Mouse (Mus musculus) limb, embryonic 13.5 days (tissue): ENCODE measurements around the gene Ppp2r3a. TPM values are rescaled to one million over a fixed set of nuclear protein-coding genes. Genes with fewer than 3 reads are reported as not detected.

Experiments
- ATAC-seq: fragments of 200-750 bp; cut with Nextera tagmentation; 2 replicates; pipeline ENCODE4 v1.8.0; 2017; ENCODE audit warnings: low read depth, moderate number of reproducible peaks, moderate TSS enrichment; ENCODE audit not compliant: low FRiP score
- H3K27ac ChIP-seq: fragments of 300-500 bp; sonication (generic); 2 replicates; pipeline ENCODE4 v1.5.1; 2015; ENCODE audit warnings: inconsistent platforms, mild to moderate bottlenecking, moderate library complexity
- H3K27me3 ChIP-seq: fragments of 300-500 bp; sonication (generic); 2 replicates; pipeline ENCODE4 v1.6.1; 2015; ENCODE audit warnings: mild to moderate bottlenecking, inconsistent platforms
- H3K36me3 ChIP-seq: fragments of 300-500 bp; sonication (generic); 2 replicates; pipeline ENCODE4 v1.6.1; 2015; ENCODE audit warnings: inconsistent platforms, mild to moderate bottlenecking, moderate library complexity
- H3K4me1 ChIP-seq: fragments of 300-500 bp; sonication (generic); 2 replicates; pipeline ENCODE4 v1.6.1; 2015; ENCODE audit warnings: inconsistent platforms
- H3K4me2 ChIP-seq: fragments of 300-500 bp; sonication (generic); replicated peaks from 2 replicates; pipeline ENCODE4 v1.6.1; 2015; ENCODE audit warnings: inconsistent platforms, mild to moderate bottlenecking, moderate library complexity
- H3K4me3 ChIP-seq: fragments of 300-500 bp; sonication (generic); 2 replicates; pipeline ENCODE4 v1.5.1; 2015; ENCODE audit warnings: moderate library complexity, mild to moderate bottlenecking, inconsistent platforms
- H3K9ac ChIP-seq: fragments of 300-500 bp; sonication (generic); 2 replicates; pipeline ENCODE4 v1.6.1; 2015; ENCODE audit warnings: mild to moderate bottlenecking, inconsistent platforms
- H3K9me3 ChIP-seq: fragments of 300-500 bp; sonication (generic); 2 replicates; pipeline ENCODE4 v1.6.1; 2016; ENCODE audit warnings: inconsistent platforms
- whole genome bisulfite sequencing: fragments of 180-500 bp; shearing (Covaris S2); methylation state at CpG from one replicate; pipeline ENCODE4 v1.1.7; 2015; 5-methylcytosine and 5-hydroxymethylcytosine counted together
- polyA plus RNA-seq: library from polyadenylated mRNA; unstranded; fragments of >200 nt; fragmentation: Nextera tagmentation; extraction: Ambion mirVana; gene quantifications from 2 replicates; pipeline ENCODE4 v1.2.1, GENCODE M21; 2015

The Ppp2r3a gene
- polyA plus RNA-seq, 1 experiment from 2014 or later = 18.1 TPM

- no peak overlapping the region for H3K4me3 ChIP-seq
- H3K9me3 ChIP-seq = peaks cover 14% of the 10 kb centered on the region
- no peak overlapping the region for H3K4me2 ChIP-seq
- H3K9ac ChIP-seq = no peak overlapping the region
- WGBS = 95% methylated on average over 4 of the region's 4 CpGs
- 0 out of 2 replicates have a peak, but pooled peaks cover 4% of the 10 kb centered on the region for H3K4me1 ChIP-seq
- no peaks in the 10 kb centered on the region for H3K27me3 ChIP-seq
- ATAC-seq = no peak
- H3K36me3 ChIP-seq = peaks cover 17% of the 10 kb centered on the region
- H3K27ac ChIP-seq = no peak overlapping the region
Observed at GRCm38 (mm10) chr9:101095425-101095824, 156.2 kb downstream of the Ppp2r3a start.

GRCm38 (mm10) chr9:101083728-101084127 lies 167.9 kb downstream of the Ppp2r3a start:
- peaks cover 17% of the 10 kb centered on the region for H3K4me1 ChIP-seq
- no peak overlapping the region for H3K9ac ChIP-seq
- H3K4me2 ChIP-seq = no peak overlapping the region
- WGBS = 83% methylated on average over 3 of the region's 3 CpGs
- no peak for ATAC-seq
- no peaks in the 10 kb centered on the region for H3K27me3 ChIP-seq
- peaks cover 15% of the 10 kb centered on the region for H3K36me3 ChIP-seq
- no peak overlapping the region for H3K27ac ChIP-seq
- H3K9me3 ChIP-seq = no peaks in the 10 kb centered on the region
- no peak overlapping the region for H3K4me3 ChIP-seq

GRCm38 (mm10) chr9:101080046-101080685 lies 171.4 kb downstream of the Ppp2r3a start:
- Histone ChIP-seq H3K36me3 (peaks cover 15% of the 10 kb centered on the region), H3K27me3 (no peaks in the 10 kb centered on the region), H3K4me1 (peaks cover 34% of the 10 kb centered on the region), H3K4me3 (no peak overlapping the region), H3K27ac (no peak overlapping the region), H3K4me2 (peak overlapping the region; percentile 53; the same call in 1 of the 2 replicates), H3K9me3 (no peaks in the 10 kb centered on the region), H3K9ac (no peak overlapping the region)
- WGBS = 63% methylated on average over 3 of the region's 3 CpGs
- no peak for ATAC-seq

- Histone ChIP-seq H3K4me2 (peak overlapping the region; percentile 53), H3K4me3 (peak overlapping the region; percentile 33), H3K27ac (no peak overlapping the region), H3K4me1 (peaks cover 34% of the 10 kb centered on the region), H3K27me3 (no peaks in the 10 kb centered on the region), H3K36me3 (peaks cover 10% of the 10 kb centered on the region), H3K9ac (no peak overlapping the region), H3K9me3 (no peaks in the 10 kb centered on the region)
- 82% methylated on average over 4 of the region's 4 CpGs for WGBS
- ATAC-seq = no peak
Observed at GRCm38 (mm10) chr9:101078579-101078978, 173.0 kb downstream of the Ppp2r3a start.

GRCm38 (mm10) chr9:101077486-101077885 lies 174.1 kb downstream of the Ppp2r3a start:
- H3K36me3 ChIP-seq = 0 out of 2 replicates have a peak, but pooled peaks cover 9% of the 10 kb centered on the region
- H3K4me2 ChIP-seq = peak overlapping the region; percentile 94
- H3K27ac ChIP-seq = no peak overlapping the region
- no peaks in the 10 kb centered on the region for H3K9me3 ChIP-seq
- no peaks in the 10 kb centered on the region for H3K27me3 ChIP-seq
- peak overlapping the region; percentile 99 for H3K4me3 ChIP-seq
- ATAC-seq = no peak
- peaks cover 37% of the 10 kb centered on the region for H3K4me1 ChIP-seq
- peak overlapping the region; percentile 99 for H3K9ac ChIP-seq

GRCm38 (mm10) chr9:101076095-101076875 lies 175.3 kb downstream of the Ppp2r3a start:
- H3K4me1 ChIP-seq = peaks cover 40% of the 10 kb centered on the region
- no peaks in the 10 kb centered on the region for H3K27me3 ChIP-seq
- 0 out of 2 replicates have a peak, but pooled peaks cover 4% of the 10 kb centered on the region for H3K36me3 ChIP-seq
- peak overlapping the region; percentile 94 for H3K4me2 ChIP-seq
- peak overlapping the region; percentile 99 for H3K4me3 ChIP-seq
- H3K9me3 ChIP-seq = no peaks in the 10 kb centered on the region
- H3K27ac ChIP-seq = no peak overlapping the region
- H3K9ac ChIP-seq = peak overlapping the region; percentile 99
- no peak for ATAC-seq
- 1% methylated on average over 18 of the region's 18 CpGs for WGBS

- Histone ChIP-seq H3K9ac (peak overlapping the region; percentile 99), H3K4me1 (peaks cover 40% of the 10 kb centered on the region), H3K27ac (no peak overlapping the region), H3K9me3 (no peaks in the 10 kb centered on the region), H3K4me2 (peak overlapping the region; percentile 94), H3K27me3 (no peaks in the 10 kb centered on the region), H3K4me3 (peak overlapping the region; percentile 99), H3K36me3 (0 out of 2 replicates have a peak, but pooled peaks cover 4% of the 10 kb centered on the region)
- ATAC-seq = no peak
- under 1% methylated on average over 8 of the region's 8 CpGs for whole genome bisulfite sequencing
Observed at GRCm38 (mm10) chr9:101075694-101076093, 175.9 kb downstream of the Ppp2r3a start.

- no peaks in the 10 kb centered on the region for H3K27me3 ChIP-seq
- H3K36me3 ChIP-seq = 0 out of 2 replicates have a peak, but pooled peaks cover 4% of the 10 kb centered on the region
- ATAC-seq = no peak
- peak overlapping the region; percentile 99 for H3K4me3 ChIP-seq
- H3K9me3 ChIP-seq = no peaks in the 10 kb centered on the region
- peak overlapping the region; percentile 99 for H3K9ac ChIP-seq
- H3K27ac ChIP-seq = peak overlapping the region; percentile 100
- H3K4me1 ChIP-seq = peaks cover 37% of the 10 kb centered on the region
- H3K4me2 ChIP-seq = peak overlapping the region; percentile 94
- WGBS = under 1% methylated on average over 25 of the region's 25 CpGs
Observed at GRCm38 (mm10) chr9:101075091-101075581, 176.5 kb downstream of the Ppp2r3a start.

- no peaks in the 10 kb centered on the region for H3K9me3 ChIP-seq
- H3K4me1 ChIP-seq = peaks cover 31% of the 10 kb centered on the region
- ATAC-seq = peak; percentile 68
- under 1% methylated on average over 67 of the region's 100 CpGs for WGBS
- no peaks in the 10 kb centered on the region for H3K36me3 ChIP-seq
- no peaks in the 10 kb centered on the region for H3K27me3 ChIP-seq
- H3K9ac ChIP-seq = peak overlapping the region; percentile 99
- peak overlapping the region; percentile 94 for H3K4me2 ChIP-seq
- H3K27ac ChIP-seq = peak overlapping the region; percentile 100
- H3K4me3 ChIP-seq = peak overlapping the region; percentile 99
Observed at GRCm38 (mm10) chr9:101074332-101075021, 177.1 kb downstream of the Ppp2r3a start.

- H3K27ac ChIP-seq = peak within 1 kb of the TSS; percentile 100
- WGBS = 0% methylated on average over 27 of the region's 43 CpGs
- H3K27me3 ChIP-seq = no peaks in the 10 kb centered on the region
- no peaks in the 10 kb centered on the region for H3K9me3 ChIP-seq
- H3K4me3 ChIP-seq = peak within 1 kb of the TSS; percentile 99
- no peaks in the 10 kb centered on the region for H3K36me3 ChIP-seq
- H3K9ac ChIP-seq = peak within 1 kb of the TSS; percentile 99
- H3K4me2 ChIP-seq = peak within 1 kb of the TSS; percentile 94
- peaks cover 25% of the 10 kb centered on the region for H3K4me1 ChIP-seq
- peak; percentile 72 for ATAC-seq
Observed at GRCm38 (mm10) chr9:101073987-101074331, 177.6 kb downstream of the Ppp2r3a start, which contains the start of gene Msl2. Gene Msl2, plus strand, starts transcription at chr9:101074101.

GRCm38 (mm10) chr9:101073041-101073986 lies 178.3 kb downstream of the Ppp2r3a start:
- Histone ChIP-seq H3K9me3 (no peaks in the 10 kb centered on the region), H3K4me1 (peaks cover 19% of the 10 kb centered on the region), H3K27me3 (no peaks in the 10 kb centered on the region), H3K36me3 (no peaks in the 10 kb centered on the region), H3K27ac (peak overlapping the region; percentile 93), H3K4me2 (peak overlapping the region; percentile 70), H3K4me3 (peak overlapping the region; percentile 99), H3K9ac (peak overlapping the region; percentile 89)
- WGBS = 1% methylated on average over 60 of the region's 65 CpGs
- peak; percentile 94 for ATAC-seq
